Mouse (Mus musculus): ENCODE measurements around the gene Cacna1e. TPM values are rescaled to one million over a fixed set of nuclear protein-coding genes. Genes with fewer than 3 reads are reported as not detected.

Gene Cacna1e
- polyA plus RNA-seq, 1 experiment from 2014 or later: 0.20 TPM

- Histone ChIP-seq H3K4me3 (ENCODE audit: low read depth, low read length) (no peak overlapping the region), H3K9me3 (ENCODE audit: low read length) (no peaks in the 10 kb centered on the region), H3K36me3 (replicated peaks; ENCODE audit: insufficient read depth, low read length) (no peaks in the 10 kb centered on the region), H3K27ac (ENCODE audit: low read depth) (no peak overlapping the region), H3K9ac (replicated peaks) (no peak overlapping the region), H3K4me2 (ENCODE audit: low read depth, low read length) (no peak overlapping the region), H3K4me1 (ENCODE audit: insufficient read depth) (no peaks in the 10 kb centered on the region), H3K27me3 (ENCODE audit: insufficient read depth, low read length) (no peaks in the 10 kb centered on the region)
- TF ChIP-seq CTCF (IDR thresholded peaks at IDR 0.05; ENCODE audit: low read depth): no peak
- TF ChIP-seq EP300 (IDR thresholded peaks at IDR 0.05; ENCODE audit: low read depth): no peak
- ATAC-seq: no peak
- DNase-seq: no peak
- WGBS (ENCODE audit: insufficient replicate concordance): 58% methylated on average over 4 of the region's 4 CpGs
Measured at GRCm38 (mm10) chr1:154608516-154608915, 275.8 kb downstream of the Cacna1e start.

- H3K4me1 ChIP-seq (ENCODE audit: insufficient read depth): no peaks in the 10 kb centered on the region
- H3K27me3 ChIP-seq (ENCODE audit: insufficient read depth, low read length): no peaks in the 10 kb centered on the region
- no peak overlapping the region for H3K27ac ChIP-seq (ENCODE audit: low read depth)
- H3K36me3 ChIP-seq (replicated peaks; ENCODE audit: insufficient read depth, low read length): no peaks in the 10 kb centered on the region
- DNase-seq: no peak
- H3K4me2 ChIP-seq (ENCODE audit: low read depth, low read length): no peak overlapping the region
- TF ChIP-seq EP300 (IDR thresholded peaks at IDR 0.05; ENCODE audit: low read depth) (no peak), CTCF (IDR thresholded peaks at IDR 0.05; ENCODE audit: low read depth) (no peak)
- H3K4me3 ChIP-seq (ENCODE audit: low read depth, low read length): no peak overlapping the region
- H3K9ac ChIP-seq (replicated peaks): no peak overlapping the region
- 68% methylated on average over 3 of the region's 3 CpGs for WGBS (ENCODE audit: insufficient replicate concordance)
- no peak for ATAC-seq
- no peaks in the 10 kb centered on the region for H3K9me3 ChIP-seq (ENCODE audit: low read length)
Measured at GRCm38 (mm10) chr1:154607406-154607805, 276.9 kb downstream of the Cacna1e start.

GRCm38 (mm10) chr1:154605601-154606000 lies 278.7 kb downstream of the Cacna1e start:
- no peak for TF ChIP-seq EP300 (IDR thresholded peaks at IDR 0.05; ENCODE audit: low read depth)
- no peak overlapping the region for H3K9ac ChIP-seq (replicated peaks)
- H3K4me2 ChIP-seq (ENCODE audit: low read depth, low read length): no peak overlapping the region
- no peaks in the 10 kb centered on the region for H3K36me3 ChIP-seq (replicated peaks; ENCODE audit: insufficient read depth, low read length)
- DNase-seq: no peak
- H3K27me3 ChIP-seq (ENCODE audit: insufficient read depth, low read length): no peaks in the 10 kb centered on the region
- ATAC-seq: no peak
- H3K4me3 ChIP-seq (ENCODE audit: low read depth, low read length): no peak overlapping the region
- H3K27ac ChIP-seq (ENCODE audit: low read depth): no peak overlapping the region
- no peaks in the 10 kb centered on the region for H3K9me3 ChIP-seq (ENCODE audit: low read length)
- H3K4me1 ChIP-seq (ENCODE audit: insufficient read depth): no peaks in the 10 kb centered on the region
- WGBS (ENCODE audit: insufficient replicate concordance): 81% methylated on average over 2 of the region's 2 CpGs

GRCm38 (mm10) chr1:154603781-154604180 lies 280.5 kb downstream of the Cacna1e start:
- Histone ChIP-seq H3K36me3 (replicated peaks; ENCODE audit: insufficient read depth, low read length) (no peaks in the 10 kb centered on the region), H3K4me2 (ENCODE audit: low read depth, low read length) (no peak overlapping the region), H3K9ac (replicated peaks) (no peak overlapping the region), H3K4me1 (ENCODE audit: insufficient read depth) (no peaks in the 10 kb centered on the region), H3K4me3 (ENCODE audit: low read depth, low read length) (no peak overlapping the region), H3K27me3 (ENCODE audit: insufficient read depth, low read length) (no peaks in the 10 kb centered on the region), H3K27ac (ENCODE audit: low read depth) (no peak overlapping the region), H3K9me3 (ENCODE audit: low read length) (no peaks in the 10 kb centered on the region)
- DNase-seq (no peak), ATAC-seq (no peak)
- TF ChIP-seq CTCF (IDR thresholded peaks at IDR 0.05; ENCODE audit: low read depth): no peak
- no peak for TF ChIP-seq EP300 (IDR thresholded peaks at IDR 0.05; ENCODE audit: low read depth)

GRCm38 (mm10) chr1:154602531-154602930 lies 281.8 kb downstream of the Cacna1e start:
- Histone ChIP-seq H3K4me3 (ENCODE audit: low read depth, low read length) (no peak overlapping the region), H3K9me3 (ENCODE audit: low read length) (no peaks in the 10 kb centered on the region), H3K9ac (replicated peaks) (no peak overlapping the region), H3K27me3 (ENCODE audit: insufficient read depth, low read length) (no peaks in the 10 kb centered on the region), H3K27ac (ENCODE audit: low read depth) (no peak overlapping the region), H3K4me1 (ENCODE audit: insufficient read depth) (no peaks in the 10 kb centered on the region), H3K36me3 (replicated peaks; ENCODE audit: insufficient read depth, low read length) (no peaks in the 10 kb centered on the region), H3K4me2 (ENCODE audit: low read depth, low read length) (no peak overlapping the region)
- TF ChIP-seq CTCF (IDR thresholded peaks at IDR 0.05; ENCODE audit: low read depth) (no peak), EP300 (IDR thresholded peaks at IDR 0.05; ENCODE audit: low read depth) (no peak)
- DNase-seq (no peak), ATAC-seq (no peak)
- WGBS (ENCODE audit: insufficient replicate concordance): 66% methylated on average over 1 of the region's 1 CpGs

GRCm38 (mm10) chr1:154582516-154582915 lies 301.8 kb downstream of the Cacna1e start:
- TF ChIP-seq EP300 (IDR thresholded peaks at IDR 0.05; ENCODE audit: low read depth): no peak
- TF ChIP-seq CTCF (IDR thresholded peaks at IDR 0.05; ENCODE audit: low read depth): no peak

GRCm38 (mm10) chr1:154579929-154580328 lies 304.4 kb downstream of the Cacna1e start:
- DNase-seq (no peak), ATAC-seq (no peak)
- no peak for TF ChIP-seq CTCF (IDR thresholded peaks at IDR 0.05; ENCODE audit: low read depth)
- TF ChIP-seq EP300 (IDR thresholded peaks at IDR 0.05; ENCODE audit: low read depth): no peak
- Histone ChIP-seq H3K36me3 (replicated peaks; ENCODE audit: insufficient read depth, low read length) (no peaks in the 10 kb centered on the region), H3K27ac (ENCODE audit: low read depth) (no peak overlapping the region), H3K9me3 (ENCODE audit: low read length) (no peaks in the 10 kb centered on the region), H3K27me3 (ENCODE audit: insufficient read depth, low read length) (no peaks in the 10 kb centered on the region), H3K4me3 (ENCODE audit: low read depth, low read length) (no peak overlapping the region), H3K9ac (replicated peaks) (no peak overlapping the region), H3K4me2 (ENCODE audit: low read depth, low read length) (no peak overlapping the region), H3K4me1 (ENCODE audit: insufficient read depth) (no peaks in the 10 kb centered on the region)
- WGBS (ENCODE audit: insufficient replicate concordance): 58% methylated on average over 2 of the region's 2 CpGs

More at GRCm38 (mm10) chr1:154582516-154582915, 301.8 kb downstream of the Cacna1e start:
- H3K27me3 ChIP-seq (ENCODE audit: insufficient read depth, low read length): no peaks in the 10 kb centered on the region
- ATAC-seq: no peak
- H3K27ac ChIP-seq (ENCODE audit: low read depth): no peak overlapping the region
- H3K9ac ChIP-seq (replicated peaks): no peak overlapping the region
- 69% methylated on average over 3 of the region's 3 CpGs for WGBS (ENCODE audit: insufficient replicate concordance)
- no peak overlapping the region for H3K4me2 ChIP-seq (ENCODE audit: low read depth, low read length)
- H3K4me3 ChIP-seq (ENCODE audit: low read depth, low read length): no peak overlapping the region
- no peak for DNase-seq
- H3K36me3 ChIP-seq (replicated peaks; ENCODE audit: insufficient read depth, low read length): no peaks in the 10 kb centered on the region
- no peaks in the 10 kb centered on the region for H3K4me1 ChIP-seq (ENCODE audit: insufficient read depth)
- no peaks in the 10 kb centered on the region for H3K9me3 ChIP-seq (ENCODE audit: low read length)
